Mouse (Mus musculus): ENCODE measurements around the gene Ssrp1.

The Ssrp1 gene

GRCm38 (mm10) chr2:85036507-85037046, 457 bp upstream of the Ssrp1 start:
- no peak for DNase-seq (ENCODE audit: low read depth)

DNA sequence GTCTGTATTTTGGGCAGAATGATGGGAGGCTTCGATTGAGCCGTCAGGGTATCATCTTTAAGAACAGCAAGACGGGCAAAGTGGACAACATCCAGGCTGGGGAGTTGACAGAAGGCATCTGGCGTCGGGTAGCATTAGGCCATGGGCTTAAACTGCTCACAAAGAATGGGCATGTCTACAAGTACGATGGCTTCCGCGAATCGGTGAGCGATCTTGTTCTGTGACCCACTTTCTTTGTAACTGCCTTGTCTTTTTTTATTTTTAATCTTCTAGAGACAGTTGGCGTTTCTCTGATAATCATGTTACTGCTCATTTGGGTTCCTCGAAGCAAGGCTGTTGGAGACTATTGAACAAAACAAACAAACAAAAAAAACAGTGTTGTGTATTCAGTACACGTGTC, 1.3 kb downstream of the Ssrp1 start:
- no peak for DNase-seq (ENCODE audit: low read depth)

GRCm38 (mm10) chr2:85043623-85044022, 6.6 kb downstream of the Ssrp1 start:
- DNase-seq (ENCODE audit: low read depth), result no peak

- DNase-seq (ENCODE audit: low read depth), result no peak
Measured at GRCm38 (mm10) chr2:85046222-85046621, 9.2 kb downstream of the Ssrp1 start.

DNA sequence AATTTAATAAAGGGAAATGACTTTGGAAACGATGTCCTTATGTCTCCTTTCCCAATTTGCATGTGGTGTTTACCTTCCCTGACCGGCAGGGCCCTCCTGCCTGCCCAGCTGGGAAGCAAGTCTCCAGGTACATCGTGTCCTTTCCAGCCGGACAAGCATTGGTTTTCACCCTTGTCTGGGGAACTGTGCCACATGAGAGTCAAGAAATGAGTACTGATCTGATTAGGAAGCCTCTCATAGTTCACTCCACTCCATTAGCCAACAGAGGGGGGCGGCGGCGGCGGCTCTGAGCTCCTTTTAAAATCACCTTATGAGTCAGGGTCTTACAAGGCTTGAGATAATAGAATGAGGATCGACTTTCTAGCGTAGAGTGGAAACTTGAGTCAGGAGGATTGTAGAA, 10.0 kb downstream of the Ssrp1 start:
- DNase-seq (ENCODE audit: low read depth), result no peak

DNA sequence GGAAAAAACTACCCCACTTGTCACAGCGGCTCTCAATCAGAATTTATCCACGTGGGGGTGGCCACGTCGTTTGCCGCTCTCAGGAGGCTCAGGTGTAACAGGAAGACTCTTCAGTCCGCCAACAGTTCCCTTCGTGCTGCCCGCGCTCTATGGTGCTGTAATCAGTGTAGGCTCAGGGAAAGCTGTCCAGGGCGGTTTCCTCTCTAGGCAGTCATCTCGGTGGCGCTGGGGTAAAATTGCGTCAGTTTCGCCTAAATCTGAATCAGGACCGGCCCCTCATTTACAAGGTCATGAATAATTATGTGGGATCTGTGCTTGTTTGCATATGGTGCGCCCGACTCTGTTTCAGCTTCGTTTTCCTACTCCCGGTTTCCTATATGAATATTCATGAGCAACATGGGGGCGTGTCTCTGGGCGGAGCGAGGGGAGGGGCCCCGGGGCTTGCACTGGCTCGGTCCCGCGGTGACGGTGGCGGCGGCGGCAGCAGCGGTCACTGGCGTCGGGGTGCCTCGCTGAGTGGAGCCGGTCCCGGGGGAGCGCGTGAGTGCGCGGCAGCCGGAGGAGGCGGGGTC, 10.6 kb downstream of the Ssrp1 start, which contains the start of gene Tnks1bp1:
Gene Tnks1bp1, plus strand, starts transcription at position 427 of the 572 bp plus-strand sequence.
- DNase-seq (ENCODE audit: low read depth), result peak; percentile 96

DNA sequence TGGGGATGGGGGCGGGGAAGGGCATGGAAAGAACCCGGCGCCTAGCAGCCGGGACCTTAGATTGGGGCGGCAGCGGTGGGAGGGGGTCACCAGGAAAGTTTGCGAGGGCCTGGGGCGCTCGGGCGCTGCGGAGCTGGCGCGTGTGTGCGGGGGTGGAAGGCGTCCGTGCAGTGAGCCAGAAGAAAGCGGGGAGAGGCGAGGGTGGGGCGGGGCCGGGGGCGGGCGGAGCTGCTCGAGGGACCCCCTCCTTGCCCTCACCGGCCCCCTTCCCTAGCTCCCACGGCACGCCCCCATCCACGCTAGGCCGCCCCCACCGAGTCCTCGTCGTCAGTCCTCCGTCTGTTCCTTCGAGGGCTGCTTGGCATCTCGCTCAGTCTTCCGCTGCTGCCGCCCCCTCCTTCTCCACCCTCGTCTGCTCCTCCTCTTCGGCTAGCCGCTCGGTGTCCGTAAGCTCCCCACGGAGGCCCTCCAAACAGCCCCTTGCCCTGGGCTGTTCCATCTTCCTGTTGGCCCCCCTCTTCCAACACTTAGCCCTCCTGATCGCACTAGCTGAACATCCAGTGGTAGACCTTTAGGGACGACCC, 11.2 kb downstream of the Ssrp1 start:
- peak; percentile 85 for DNase-seq (ENCODE audit: low read depth)

- DNase-seq (ENCODE audit: low read depth), result peak; percentile 90
Measured at GRCm38 (mm10) chr2:85049277-85049676, 12.2 kb downstream of the Ssrp1 start.

DNA sequence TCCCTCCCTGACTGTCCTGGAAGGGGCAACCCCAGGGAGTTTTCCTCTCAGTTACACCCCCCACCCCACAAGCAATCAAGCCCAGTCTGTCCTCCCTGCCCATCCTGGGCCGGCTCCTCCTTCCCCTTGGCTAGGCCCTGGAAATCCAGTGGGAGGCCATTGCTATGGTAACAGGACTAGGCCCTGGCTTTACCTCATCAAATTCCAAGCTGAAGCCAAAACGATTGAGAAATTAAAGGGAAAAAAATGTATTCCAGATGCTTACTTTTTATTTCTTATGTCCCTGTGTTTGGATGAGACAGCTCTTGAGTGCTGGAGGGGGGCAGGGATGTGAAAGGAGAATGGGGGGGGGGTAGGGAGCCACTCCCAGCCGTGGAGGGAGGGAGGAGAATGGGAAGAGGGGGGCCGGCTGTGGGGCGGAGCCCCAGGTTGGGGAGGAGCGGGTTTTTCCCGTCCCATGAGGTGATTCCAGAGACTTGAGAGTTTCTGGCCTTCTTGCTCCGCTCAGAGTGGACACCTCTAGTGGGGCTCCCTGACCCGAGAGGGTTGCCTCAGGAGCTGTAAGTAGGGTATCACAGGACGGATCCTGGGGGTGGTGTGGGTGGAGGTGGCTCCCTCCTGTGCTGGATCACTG, 13.1 kb downstream of the Ssrp1 start:
- DNase-seq (ENCODE audit: low read depth), result peak; percentile 95

GRCm38 (mm10) chr2:85050746-85051145, 13.7 kb downstream of the Ssrp1 start:
- DNase-seq (ENCODE audit: low read depth), result peak; percentile 74

DNA sequence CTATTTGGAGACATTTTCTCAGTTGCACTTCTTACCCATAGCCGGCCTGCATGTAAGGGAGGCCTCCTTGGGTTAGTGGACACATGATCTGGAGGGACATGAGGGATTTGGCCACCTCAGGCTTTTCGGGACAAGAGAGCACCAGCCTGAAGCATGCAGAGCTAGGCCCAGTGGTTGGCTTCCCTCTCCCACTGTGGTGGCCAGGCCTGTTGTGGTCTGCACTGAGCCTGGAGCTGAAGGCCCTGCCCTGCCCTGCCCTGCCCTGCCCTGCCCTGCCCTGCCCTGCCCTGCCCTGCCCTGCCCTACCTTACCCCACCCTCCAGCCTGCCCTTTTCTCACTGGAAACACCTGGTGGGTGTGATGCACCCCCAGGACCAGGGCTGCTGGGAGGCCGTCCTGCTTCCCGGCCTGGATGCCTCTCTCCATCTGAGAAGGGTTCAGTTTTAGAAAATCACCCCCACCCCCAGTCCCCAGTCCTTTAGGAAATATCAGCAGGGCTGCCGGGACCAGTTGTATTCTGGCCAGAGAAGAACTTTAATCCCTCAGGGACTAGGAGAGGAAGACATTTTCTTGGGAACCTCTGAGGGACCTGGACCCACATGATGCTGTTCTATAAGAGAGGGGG, 16.3 kb downstream of the Ssrp1 start:
- DNase-seq (ENCODE audit: low read depth), result no peak

GRCm38 (mm10) chr2:85056711-85057110, 19.7 kb downstream of the Ssrp1 start:
- DNase-seq (ENCODE audit: low read depth), result no peak

GRCm38 (mm10) chr2:85059677-85060076, 22.6 kb downstream of the Ssrp1 start:
- no peak for DNase-seq (ENCODE audit: low read depth)

DNA sequence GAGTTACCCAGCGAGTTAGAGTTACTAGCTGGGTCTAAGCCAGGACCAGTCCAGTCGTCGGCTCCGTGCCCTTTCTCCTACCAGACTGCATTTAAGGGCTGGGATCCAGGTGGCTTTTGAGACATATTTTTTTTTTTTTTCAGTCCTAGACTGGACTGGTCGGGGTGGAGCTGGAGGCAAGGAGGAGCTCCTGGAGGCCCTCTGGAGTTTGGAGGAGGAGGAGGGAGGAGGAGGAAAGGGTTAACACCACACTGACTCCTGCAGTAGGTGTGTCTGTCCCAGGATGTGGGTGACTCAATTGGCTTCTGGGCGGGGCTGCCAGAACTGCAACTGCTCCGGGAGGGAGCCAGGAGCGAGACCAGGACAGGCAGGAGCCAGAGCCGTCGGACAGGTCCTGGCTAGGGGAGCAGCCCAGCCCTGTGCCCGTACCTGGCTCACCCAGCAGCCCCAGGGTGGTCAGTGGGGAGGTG, 23.6 kb downstream of the Ssrp1 start:
- peak; percentile 87 for DNase-seq (ENCODE audit: low read depth)

- DNase-seq (ENCODE audit: low read depth), result peak; percentile 89
Measured at GRCm38 (mm10) chr2:85061107-85061541, 24.1 kb downstream of the Ssrp1 start.

GRCm38 (mm10) chr2:85065141-85065875, 28.3 kb downstream of the Ssrp1 start:
- DNase-seq (ENCODE audit: low read depth), result no peak

DNA sequence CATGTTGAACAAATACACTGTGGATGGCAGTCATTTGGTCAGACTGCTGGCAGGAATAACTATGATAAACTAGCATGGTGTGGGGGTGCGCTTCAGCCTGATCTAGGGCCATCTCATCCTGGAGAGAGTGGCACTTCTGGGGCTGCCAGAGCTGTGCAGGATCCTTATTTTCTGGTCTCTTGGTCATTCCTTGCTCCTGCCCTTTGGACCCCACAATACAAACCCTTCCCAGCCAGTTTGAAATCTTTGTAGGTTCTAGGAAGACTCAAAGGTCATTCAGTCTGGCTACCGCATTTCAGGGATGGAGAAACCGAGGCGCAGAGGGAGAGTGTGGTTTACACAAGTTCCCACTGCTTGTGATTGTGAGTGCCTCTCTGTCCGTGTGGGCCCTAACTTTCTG, 29.9 kb downstream of the Ssrp1 start:
- DNase-seq (ENCODE audit: low read depth), result no peak

DNA sequence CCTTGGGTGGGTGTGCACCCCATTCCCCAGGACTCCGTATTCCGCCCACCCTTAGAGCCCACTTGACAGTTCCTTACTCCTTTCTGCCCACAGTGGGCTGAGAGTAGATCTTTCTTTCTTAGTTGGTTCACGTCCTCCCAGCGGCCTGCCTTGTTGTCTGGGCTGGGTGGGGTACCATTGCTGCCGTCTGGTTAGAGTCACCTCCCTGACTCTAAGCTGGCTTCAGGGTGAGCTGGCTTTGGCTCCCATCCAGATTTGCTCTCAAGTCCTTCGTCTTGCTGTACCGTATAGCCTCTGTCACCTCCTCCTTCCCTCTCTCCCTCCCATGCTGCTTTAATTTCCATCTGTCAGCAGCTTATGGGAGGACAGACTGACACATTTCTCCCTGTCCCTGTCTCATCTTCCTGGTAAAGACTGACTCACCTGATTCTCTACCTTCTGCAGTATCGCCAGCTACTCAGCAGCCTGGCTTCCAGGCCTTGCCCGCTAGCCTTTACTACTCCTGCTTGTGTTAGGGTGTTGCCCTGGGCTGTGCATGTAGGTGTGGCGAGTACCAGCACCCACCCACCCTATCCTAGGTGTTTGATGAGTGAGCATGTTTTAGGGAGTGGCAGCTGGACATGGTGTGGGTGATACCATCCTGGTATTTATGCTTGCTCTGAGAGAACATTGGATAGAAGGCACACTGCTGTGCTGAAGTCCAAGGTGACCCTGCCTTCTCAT, 31.0 kb downstream of the Ssrp1 start:
- peak; percentile 53 for DNase-seq (ENCODE audit: low read depth)

GRCm38 (mm10) chr2:85068626-85069025, 31.6 kb downstream of the Ssrp1 start:
- DNase-seq (ENCODE audit: low read depth), result no peak

- DNase-seq (ENCODE audit: low read depth), result no peak
Measured at GRCm38 (mm10) chr2:85070086-85070485, 33.1 kb downstream of the Ssrp1 start.

GRCm38 (mm10) chr2:85071921-85072320, 34.9 kb downstream of the Ssrp1 start:
- DNase-seq (ENCODE audit: low read depth), result no peak

All from NIH3T3 (cell line).